Mouse (Mus musculus) adrenal gland, adult 18-20 months (tissue): ENCODE results near the gene Slc4a4. TPM values are rescaled to one million over a fixed set of nuclear protein-coding genes. Genes with fewer than 3 reads are reported as not detected.

Source experiments
- DNase-seq, 2 experiments: peaks; one replicate each; pipeline ENCODE4 v3.0.0; 2021 to 2022; ENCODE audit warnings: low spot score in 2 of 2
- total RNA-seq, 2 experiments: library from RNA; stranded (reverse); gene quantifications; 1 replicate in 1 of 2; 2 replicates in 1 of 2; pipeline ENCODE4 v1.2.3; 2021

Slc4a4 gene
- total RNA-seq, 2 experiments from 2014 or later, result 37.4 to 38.7 TPM

- DNase-seq, result no peak
Measured at GRCm38 (mm10) chr5:89259804-89260492, 373.3 kb downstream of the Slc4a4 start.

GRCm38 (mm10) chr5:89277049-89277448, 390.4 kb downstream of the Slc4a4 start:
- no peak for DNase-seq

GRCm38 (mm10) chr5:89277616-89278015, 391.0 kb downstream of the Slc4a4 start:
- no peak for DNase-seq

GRCm38 (mm10) chr5:89278309-89278708, 391.7 kb downstream of the Slc4a4 start:
- DNase-seq, result no peak

GRCm38 (mm10) chr5:89280312-89280863, 393.8 kb downstream of the Slc4a4 start:
- no peak for DNase-seq

Other genes with a start within 250 kb of the Slc4a4 start
- 100 to 1,000 TPM; 120 to 143 TPM for gene Grsf1, start 210.6 kb upstream of the Slc4a4 start, total RNA-seq
- gene Mob1b, start 166.0 kb upstream of the Slc4a4 start, total RNA-seq, result 10 to 100 TPM; 33.9 to 41.5 TPM
- gene Dck, start 121.8 kb upstream of the Slc4a4 start, total RNA-seq, result 1 to 10 TPM; 2.8 to 3.4 TPM